In the genomic region with DNA sequence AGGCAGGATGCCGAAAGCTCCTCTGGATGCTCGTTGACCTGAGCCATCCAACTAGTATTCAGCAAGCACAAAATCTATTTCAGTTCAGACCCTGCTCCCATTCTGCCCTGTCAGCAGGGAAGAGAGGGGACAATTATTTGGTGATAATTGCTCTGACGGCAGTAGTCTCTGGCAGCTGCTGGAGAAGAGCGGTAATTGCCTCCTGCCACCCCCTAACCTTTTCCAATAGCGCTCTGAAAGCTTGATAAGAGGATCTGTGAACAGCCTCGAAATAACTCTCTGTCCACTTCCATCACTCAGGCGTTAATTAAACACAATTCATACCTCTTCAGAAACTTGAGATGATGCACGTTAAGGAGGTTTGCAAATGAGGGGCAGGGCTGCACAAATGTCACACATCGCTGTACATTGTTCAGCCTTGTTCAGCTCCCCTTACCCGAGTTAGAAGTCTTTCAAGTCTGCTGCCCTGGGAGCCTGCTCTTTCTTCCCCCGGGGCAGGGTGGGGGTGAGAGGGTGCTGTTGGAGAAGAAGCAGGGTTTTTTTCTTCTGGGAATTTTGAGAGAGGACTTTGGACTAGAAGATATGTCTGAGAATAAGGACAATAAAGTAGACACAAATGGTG, we compare ENCODE assay signal across 15 mouse cellular contexts.
DNase-seq lines count a peak whose midpoint lies in the region; ATAC-seq lines count a peak whose summit lies in the region.
"Had no signal": no experiment of that assay in that cellular context is flagged by ENCODE, and none has a peak within 500 bp of the region (broad histone marks: within the 10 kb centered on the region; RNA-seq: fewer than 3 reads in every experiment).

No protein-coding gene starts in this region.

- no peaks in the 10 kb centered on the region for H3K9me3 ChIP-seq in heart, embryonic 12.5 days (replicated peaks)
- H3K9me3 ChIP-seq in forebrain, embryonic 10.5 days, result no peaks in the 10 kb centered on the region
- no peaks in the 10 kb centered on the region for H3K9me3 ChIP-seq in intestine, embryonic 15.5 days
- H3K9me3 ChIP-seq: embryonic facial prominence, embryonic 12.5 days had no signal

- H3K27me3 ChIP-seq in heart, embryonic 12.5 days (replicated peaks), result peaks cover 19% of the 10 kb centered on the region; the same call in 1 of the 2 replicates
- H3K27me3 ChIP-seq in forebrain, embryonic 10.5 days (ENCODE audit: poor library complexity, severe bottlenecking), result peaks cover 72% of the 10 kb centered on the region
- H3K27me3 ChIP-seq in intestine, embryonic 15.5 days (replicated peaks), result no peaks in the 10 kb centered on the region
- H3K27me3 ChIP-seq: embryonic facial prominence, embryonic 12.5 days had no signal

- no peak for DNase-seq in heart, postnatal 25 days (ENCODE audit: low spot score)
- DNase-seq in ES-CJ7 (ENCODE audit: low read depth, low spot score), result peak; percentile 9
- peak; percentile 40 for DNase-seq in forebrain, embryonic 10.5 days (ENCODE audit: extremely low spot score, low spot score)
- no peak for DNase-seq in cerebellum, adult 8-10 months
- DNase-seq in gastrocnemius, postnatal 25 days, result no peak
- no peak for DNase-seq in adrenal gland, postnatal 14 days
- DNase-seq: adrenal gland, adult 8-10 months; cerebellum, adult 11-12 months; spleen, adult 18-20 months had no signal

- H3K4me3 ChIP-seq in heart, embryonic 12.5 days, result no peak overlapping the region
- peak overlapping the region; percentile 12; the same call in 1 of the 2 replicates for H3K4me3 ChIP-seq in forebrain, embryonic 10.5 days
- H3K4me3 ChIP-seq in intestine, embryonic 15.5 days (replicated peaks), result no peak overlapping the region
- H3K4me3 ChIP-seq: embryonic facial prominence, embryonic 12.5 days; layer of hippocampus, adult 2 months had no signal

- no peaks in the 10 kb centered on the region for H3K36me3 ChIP-seq in heart, embryonic 12.5 days
- no peaks in the 10 kb centered on the region for H3K36me3 ChIP-seq in forebrain, embryonic 10.5 days (replicated peaks)
- H3K36me3 ChIP-seq in intestine, embryonic 15.5 days, result no peaks in the 10 kb centered on the region
- H3K36me3 ChIP-seq: embryonic facial prominence, embryonic 12.5 days had no signal

- H3K4me1 ChIP-seq in heart, embryonic 12.5 days (replicated peaks), result peaks cover 9% of the 10 kb centered on the region; the same call in 1 of the 2 replicates
- H3K4me1 ChIP-seq in forebrain, embryonic 10.5 days, result peaks cover 40% of the 10 kb centered on the region
- no peaks in the 10 kb centered on the region for H3K4me1 ChIP-seq in intestine, embryonic 15.5 days (replicated peaks)
- H3K4me1 ChIP-seq: embryonic facial prominence, embryonic 12.5 days had no signal

- intact Hi-C loops in heart, postnatal 25 days (cut with DNase I), result loop anchor here (5.0 kb wide), 1 partner anchor 206 kb away; no protein-coding TSS in a partner anchor

- WGBS in heart, embryonic 12.5 days, result 12% methylated on average over 11 of the region's 11 CpGs
- 19% methylated on average over 11 of the region's 11 CpGs for WGBS in forebrain, embryonic 10.5 days
- WGBS in intestine, embryonic 15.5 days, result 34% methylated on average over 11 of the region's 11 CpGs

- no peak for ATAC-seq in heart, embryonic 12.5 days (ENCODE audit: insufficient number of reproducible peaks, low FRiP score)
- peak; percentile 48; the same call in 1 of the 2 replicates for ATAC-seq in intestine, embryonic 15.5 days
- ATAC-seq: inflammation-experienced regulatory T-cells, adult 6 months; lung, postnatal 0 days had no signal

- H3K27ac ChIP-seq in heart, embryonic 12.5 days (ENCODE audit: poor library complexity, severe bottlenecking), result no peak overlapping the region
- H3K27ac ChIP-seq in forebrain, embryonic 10.5 days, result peak overlapping the region; percentile 65; the same call in 1 of the 2 replicates
- H3K27ac ChIP-seq in intestine, embryonic 15.5 days, result no peak overlapping the region
- H3K27ac ChIP-seq: embryonic facial prominence, embryonic 12.5 days; layer of hippocampus, adult 2 months had no signal

- H3K4me2 ChIP-seq in heart, embryonic 12.5 days, result peak overlapping the region; percentile 29
- no peak overlapping the region for H3K4me2 ChIP-seq in intestine, embryonic 15.5 days (replicated peaks)
- H3K4me2 ChIP-seq: embryonic facial prominence, embryonic 12.5 days had no signal

- H3K9ac ChIP-seq in heart, embryonic 12.5 days, result no peak overlapping the region
- H3K9ac ChIP-seq in intestine, embryonic 15.5 days, result no peak overlapping the region
- H3K9ac ChIP-seq: embryonic facial prominence, embryonic 12.5 days had no signal

Comparison
In these comparisons a context has a peak if more than half of its experiments do, and no peak if none do; other contexts are left out.
1. DNase-seq: peak in ES-CJ7 (single experiment) and forebrain, embryonic 10.5 days (single experiment); none in heart, postnatal 25 days (single experiment), cerebellum, adult 8-10 months (single experiment), gastrocnemius, postnatal 25 days (single experiment) and adrenal gland, postnatal 14 days (single experiment).